Comparison of ENCODE assay signal across 19 mouse cellular contexts in the genomic region with DNA sequence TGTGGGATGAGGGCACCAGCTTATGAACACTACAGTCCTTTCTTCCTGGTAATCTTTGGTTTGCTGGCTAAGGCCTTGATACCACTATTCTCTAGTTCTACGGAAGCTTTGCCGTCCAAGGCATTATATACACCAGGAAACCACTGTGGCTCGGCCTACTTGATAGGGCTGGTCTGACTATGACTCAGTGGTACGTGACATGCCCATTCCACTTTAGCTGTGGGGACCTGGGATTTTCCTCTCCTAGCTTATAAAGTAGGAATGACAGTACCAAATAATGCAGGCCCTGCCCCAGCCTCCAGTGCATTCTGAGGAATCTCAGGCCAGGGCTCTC. TPM values are rescaled to one million over a fixed set of nuclear protein-coding genes. Genes with fewer than 3 reads are reported as not detected.
DNase-seq lines count a peak whose midpoint lies in the region; ATAC-seq and TF ChIP-seq lines count a peak whose summit lies in the region.
"Had no signal": no experiment of that assay in that cellular context is flagged by ENCODE, and none has a peak within 500 bp of the region (broad histone marks: within the 10 kb centered on the region; RNA-seq: fewer than 3 reads in every experiment).

No protein-coding gene starts in this region.

- H3K27ac ChIP-seq in heart, embryonic 10.5 days, result peak overlapping the region; percentile 67; the same call in 1 of the 2 replicates
- H3K27ac ChIP-seq in heart, adult 2 months, result no peak overlapping the region; the same call in 1 of the 2 replicates
- H3K27ac ChIP-seq in intestine, embryonic 15.5 days, result peak overlapping the region; percentile 25
- H3K27ac ChIP-seq in stomach, postnatal 0 days (replicated peaks), result peak overlapping the region; percentile 53
- H3K27ac ChIP-seq: midbrain, embryonic 10.5 days; stomach, embryonic 15.5 days had no signal

- no peak for TF ChIP-seq POLR2A in heart, adult 2 months (IDR thresholded peaks at IDR 0.05; ENCODE audit: insufficient read depth, low read depth, low read length)

- no peak overlapping the region for H3K4me2 ChIP-seq in intestine, embryonic 15.5 days (replicated peaks)
- no peak overlapping the region for H3K4me2 ChIP-seq in stomach, postnatal 0 days (replicated peaks; ENCODE audit: low read depth)
- H3K4me2 ChIP-seq: stomach, embryonic 15.5 days had no signal

- WGBS in heart, embryonic 10.5 days, result 78% methylated on average over 4 of the region's 4 CpGs
- WGBS in heart, adult 2 months, result 94% methylated on average over 4 of the region's 4 CpGs
- 69% methylated on average over 4 of the region's 4 CpGs for WGBS in intestine, embryonic 15.5 days
- WGBS in stomach, postnatal 0 days, result 57% methylated on average over 4 of the region's 4 CpGs

- H3K36me3 ChIP-seq in heart, embryonic 10.5 days, result peaks cover 35% of the 10 kb centered on the region
- peaks cover 3% of the 10 kb centered on the region for H3K36me3 ChIP-seq in heart, adult 2 months (ENCODE audit: control insufficient read depth, insufficient read depth, low read length)
- peaks cover 9% of the 10 kb centered on the region; the same call in 1 of the 2 replicates for H3K36me3 ChIP-seq in intestine, embryonic 15.5 days
- peaks cover 6% of the 10 kb centered on the region; the same call in 1 of the 2 replicates for H3K36me3 ChIP-seq in stomach, postnatal 0 days (ENCODE audit: control insufficient read depth, insufficient read depth, low read length)

- intact Hi-C loops in heart, adult 2 months (cut with DNase I), result no loop called here

- no peak for TF ChIP-seq EP300 in heart, adult 2 months (IDR thresholded peaks at IDR 0.05; ENCODE audit: insufficient read depth, low read depth, low read length)
- no peak for TF ChIP-seq EP300 in stomach, postnatal 0 days (optimal IDR thresholded peaks at IDR 0.05)

- H3K9ac ChIP-seq in heart, adult 2 months (ENCODE audit: low read depth, low read length), result no peak overlapping the region
- no peak overlapping the region for H3K9ac ChIP-seq in intestine, embryonic 15.5 days
- no peak overlapping the region for H3K9ac ChIP-seq in stomach, postnatal 0 days (ENCODE audit: low read length)
- H3K9ac ChIP-seq: forebrain, postnatal 0 days; stomach, embryonic 15.5 days had no signal

- H3K9me3 ChIP-seq in heart, embryonic 10.5 days, result no peaks in the 10 kb centered on the region
- no peaks in the 10 kb centered on the region for H3K9me3 ChIP-seq in intestine, embryonic 15.5 days
- no peaks in the 10 kb centered on the region for H3K9me3 ChIP-seq in stomach, postnatal 0 days (ENCODE audit: control insufficient read depth, low read length)
- H3K9me3 ChIP-seq: midbrain, embryonic 10.5 days; stomach, embryonic 15.5 days had no signal

- no peaks in the 10 kb centered on the region for H3K27me3 ChIP-seq in heart, embryonic 10.5 days (ENCODE audit: insufficient read depth, poor library complexity, severe bottlenecking)
- H3K27me3 ChIP-seq in heart, adult 2 months (ENCODE audit: control insufficient read depth, insufficient read depth, low read length), result no peaks in the 10 kb centered on the region
- H3K27me3 ChIP-seq in intestine, embryonic 15.5 days (replicated peaks), result no peaks in the 10 kb centered on the region
- no peaks in the 10 kb centered on the region for H3K27me3 ChIP-seq in stomach, postnatal 0 days (ENCODE audit: control insufficient read depth, insufficient read depth, low read length)
- H3K27me3 ChIP-seq: stomach, embryonic 15.5 days had no signal

- TF ChIP-seq CTCF in heart, adult 2 months (IDR thresholded peaks at IDR 0.05), result no peak
- TF ChIP-seq CTCF in stomach, postnatal 0 days (IDR thresholded peaks at IDR 0.05; ENCODE audit: low read depth), result no peak

- DNase-seq in heart, embryonic 10.5 days (ENCODE audit: low spot score), result no peak
- no peak for DNase-seq in heart, adult 2 months
- peak; percentile 27 for DNase-seq in lung, postnatal 36 days
- DNase-seq in lung, postnatal 10 days, result no peak
- no peak for DNase-seq in stomach, postnatal 0 days (ENCODE audit: low spot score)
- DNase-seq in adrenal gland, postnatal 14 days, result no peak
- DNase-seq in right cerebral cortex, postnatal 25 days, result no peak
- DNase-seq: adrenal gland, postnatal 10 days; forebrain, postnatal 0 days; gastrocnemius, postnatal 14 days; kidney, adult 18-20 months; kidney, postnatal 4 days; left cerebral cortex, postnatal 4 days; lung, adult 18-20 months; right cerebral cortex, postnatal 4 days; thymus, postnatal 4 days had no signal

- H3K4me1 ChIP-seq in heart, embryonic 10.5 days, result peaks cover 21% of the 10 kb centered on the region
- peaks cover 3% of the 10 kb centered on the region for H3K4me1 ChIP-seq in heart, adult 2 months (ENCODE audit: control insufficient read depth, insufficient read depth, low read length)
- H3K4me1 ChIP-seq in intestine, embryonic 15.5 days (replicated peaks), result no peaks in the 10 kb centered on the region
- no peaks in the 10 kb centered on the region for H3K4me1 ChIP-seq in stomach, postnatal 0 days (replicated peaks; ENCODE audit: control insufficient read depth, insufficient read depth)
- H3K4me1 ChIP-seq: midbrain, embryonic 10.5 days; stomach, embryonic 15.5 days had no signal

- no peak overlapping the region for H3K4me3 ChIP-seq in heart, embryonic 10.5 days
- H3K4me3 ChIP-seq in heart, adult 2 months, result no peak overlapping the region
- H3K4me3 ChIP-seq in intestine, embryonic 15.5 days (replicated peaks), result no peak overlapping the region
- no peak overlapping the region for H3K4me3 ChIP-seq in stomach, postnatal 0 days (ENCODE audit: low read depth, low read length)
- H3K4me3 ChIP-seq: midbrain, embryonic 10.5 days; stomach, embryonic 15.5 days had no signal

- no peaks in the 10 kb centered on the region for H3K79me2 ChIP-seq in heart, adult 2 months (replicated peaks; ENCODE audit: control insufficient read depth, insufficient read depth, low read length)

- ATAC-seq in intestine, embryonic 15.5 days, result peak; percentile 66
- ATAC-seq in stomach, postnatal 0 days (ENCODE audit: low FRiP score, low TSS enrichment), result peak; percentile 72
- ATAC-seq: forebrain, postnatal 0 days had no signal

RNA-seq across cellular contexts. Expression of a gene that starts 6.9 kb away (rescaled TPM):
- polyA plus RNA-seq in heart, embryonic 10.5 days (2016; fragmentation: Nextera tagmentation; extraction: Ambion mirVana), result 1.6 and 3.7 TPM in 2 replicates
- 1 to 10 TPM; 2.0 to 2.1 TPM for total RNA-seq in heart, adult 2 months (2021)
- polyA plus RNA-seq in heart, adult 2 months (2012; rRNA removed), result 1.5 and 2.4 TPM in 2 replicates
- 3.4 and 3.9 TPM in 2 replicates for polyA plus RNA-seq in intestine, embryonic 15.5 days (2015; fragmentation: Nextera tagmentation; extraction: Ambion mirVana)
- 1.7 and 1.8 TPM in 2 replicates for polyA plus RNA-seq in stomach, postnatal 0 days (2015; fragmentation: Nextera tagmentation; extraction: Ambion mirVana)
- total RNA-seq in adrenal gland, postnatal 14 days (2021), result 4.7 and 10.3 TPM in 2 replicates
